In the genomic region with DNA sequence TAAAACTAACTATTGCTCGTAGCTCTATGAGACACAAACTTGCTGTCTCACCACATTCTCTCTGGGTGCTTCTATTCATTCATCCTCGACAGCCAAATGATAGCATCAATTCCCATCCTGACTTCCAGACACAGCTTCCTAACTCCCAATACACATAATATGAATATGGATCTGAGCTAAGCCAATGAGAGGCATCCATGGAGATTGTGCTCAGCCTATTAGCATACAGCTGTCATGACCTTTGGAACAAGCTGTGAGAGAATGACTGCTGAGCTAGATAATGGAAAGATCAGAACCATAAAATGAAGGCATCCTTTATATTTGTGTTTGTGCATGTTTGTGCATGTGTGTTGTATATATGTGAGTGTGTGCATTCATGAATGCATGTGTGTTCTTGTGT, we compare ENCODE assay signal across 18 mouse cellular contexts.
DNase-seq lines count a peak whose midpoint lies in the region; ATAC-seq and TF ChIP-seq lines count a peak whose summit lies in the region.
"Had no signal": no experiment of that assay in that cellular context is flagged by ENCODE, and none has a peak within 500 bp of the region (broad histone marks: within the 10 kb centered on the region; RNA-seq: fewer than 3 reads in every experiment).

No protein-coding gene starts in this region.

- no peaks in the 10 kb centered on the region for H3K36me3 ChIP-seq in liver, embryonic 12.5 days
- no peaks in the 10 kb centered on the region for H3K36me3 ChIP-seq in liver, postnatal 0 days (replicated peaks; ENCODE audit: insufficient read depth, low read length)
- no peaks in the 10 kb centered on the region for H3K36me3 ChIP-seq in hindbrain, embryonic 15.5 days
- H3K36me3 ChIP-seq in neural tube, embryonic 13.5 days = no peaks in the 10 kb centered on the region
- H3K36me3 ChIP-seq: embryonic facial prominence, embryonic 10.5 days; heart, embryonic 13.5 days; limb, embryonic 15.5 days; lung, embryonic 15.5 days had no signal

- no peaks in the 10 kb centered on the region for H3K27me3 ChIP-seq in liver, embryonic 12.5 days (replicated peaks)
- H3K27me3 ChIP-seq in liver, postnatal 0 days (ENCODE audit: insufficient read depth, low read length) = no peaks in the 10 kb centered on the region
- no peaks in the 10 kb centered on the region for H3K27me3 ChIP-seq in hindbrain, embryonic 15.5 days
- H3K27me3 ChIP-seq in neural tube, embryonic 13.5 days = no peaks in the 10 kb centered on the region
- H3K27me3 ChIP-seq: heart, embryonic 13.5 days; limb, embryonic 15.5 days; lung, embryonic 15.5 days had no signal

- TF ChIP-seq CTCF in liver, postnatal 0 days (IDR thresholded peaks at IDR 0.05; ENCODE audit: low read depth) = no peak

- WGBS in liver, embryonic 12.5 days (ENCODE audit: insufficient replicate concordance) = 61% methylated on average over 2 of the region's 2 CpGs
- WGBS in liver, postnatal 0 days (ENCODE audit: insufficient replicate concordance) = 49% methylated on average over 2 of the region's 2 CpGs
- 22% methylated on average over 2 of the region's 2 CpGs for WGBS in hindbrain, embryonic 15.5 days
- 41% methylated on average over 2 of the region's 2 CpGs for WGBS in neural tube, embryonic 13.5 days

- H3K4me3 ChIP-seq in liver, embryonic 12.5 days = no peak overlapping the region
- no peak overlapping the region for H3K4me3 ChIP-seq in liver, postnatal 0 days (ENCODE audit: low read depth, low read length)
- no peak overlapping the region for H3K4me3 ChIP-seq in hindbrain, embryonic 15.5 days
- H3K4me3 ChIP-seq in neural tube, embryonic 13.5 days = no peak overlapping the region
- H3K4me3 ChIP-seq: embryonic facial prominence, embryonic 10.5 days; erythroblast, embryonic 14.5 days; heart, embryonic 13.5 days; limb, embryonic 15.5 days; lung, embryonic 15.5 days had no signal

- no peak for TF ChIP-seq EP300 in liver, postnatal 0 days (IDR thresholded peaks at IDR 0.05; ENCODE audit: low read depth)

- 0 out of 2 replicates have a peak, but pooled peaks have one; percentile 35 for ATAC-seq in liver, embryonic 12.5 days
- no peak for ATAC-seq in liver, postnatal 0 days
- ATAC-seq in hindbrain, embryonic 15.5 days (ENCODE audit: low FRiP score, low read depth) = peak; percentile 51; the same call in 1 of the 2 replicates
- ATAC-seq in neural tube, embryonic 13.5 days (ENCODE audit: low read depth) = peak; percentile 63

- H3K9ac ChIP-seq in liver, embryonic 12.5 days = no peak overlapping the region
- H3K9ac ChIP-seq in liver, postnatal 0 days (replicated peaks) = no peak overlapping the region
- H3K9ac ChIP-seq in hindbrain, embryonic 15.5 days = no peak overlapping the region
- no peak overlapping the region for H3K9ac ChIP-seq in neural tube, embryonic 13.5 days
- H3K9ac ChIP-seq: heart, embryonic 13.5 days; limb, embryonic 15.5 days; lung, embryonic 15.5 days had no signal

- H3K4me1 ChIP-seq in liver, embryonic 12.5 days = no peaks in the 10 kb centered on the region
- no peaks in the 10 kb centered on the region for H3K4me1 ChIP-seq in liver, postnatal 0 days (ENCODE audit: insufficient read depth)
- H3K4me1 ChIP-seq in hindbrain, embryonic 15.5 days (replicated peaks) = peaks cover 7% of the 10 kb centered on the region
- H3K4me1 ChIP-seq in neural tube, embryonic 13.5 days (replicated peaks) = peaks cover 17% of the 10 kb centered on the region
- H3K4me1 ChIP-seq: embryonic facial prominence, embryonic 10.5 days; limb, embryonic 15.5 days; lung, embryonic 15.5 days had no signal

- H3K9me3 ChIP-seq in liver, embryonic 12.5 days (replicated peaks) = no peaks in the 10 kb centered on the region
- no peaks in the 10 kb centered on the region for H3K9me3 ChIP-seq in liver, postnatal 0 days (ENCODE audit: low read length)
- no peaks in the 10 kb centered on the region for H3K9me3 ChIP-seq in hindbrain, embryonic 15.5 days
- H3K9me3 ChIP-seq in neural tube, embryonic 13.5 days = no peaks in the 10 kb centered on the region
- H3K9me3 ChIP-seq: embryonic facial prominence, embryonic 10.5 days; heart, embryonic 13.5 days; limb, embryonic 15.5 days; lung, embryonic 15.5 days had no signal

- H3K4me2 ChIP-seq in liver, embryonic 12.5 days = no peak overlapping the region
- no peak overlapping the region for H3K4me2 ChIP-seq in liver, postnatal 0 days (ENCODE audit: low read depth, low read length)
- H3K4me2 ChIP-seq in hindbrain, embryonic 15.5 days = no peak overlapping the region
- H3K4me2 ChIP-seq in neural tube, embryonic 13.5 days = no peak overlapping the region
- H3K4me2 ChIP-seq: heart, embryonic 13.5 days; limb, embryonic 15.5 days; lung, embryonic 15.5 days had no signal

- DNase-seq in embryo, embryonic 10 days (ENCODE audit: low spot score) = peak; percentile 24
- no peak for DNase-seq in embryo, embryonic 11 days
- DNase-seq in liver, postnatal 0 days = no peak
- DNase-seq in gastrocnemius, postnatal 10 days = no peak
- no peak for DNase-seq in kidney, adult 9 months
- DNase-seq: adrenal gland, postnatal 10 days; cerebellum, adult 8-10 months; heart, postnatal 4 days; kidney, adult 8-10 months; thymus, postnatal 25 days had no signal

- no peak overlapping the region for H3K27ac ChIP-seq in liver, embryonic 12.5 days
- no peak overlapping the region for H3K27ac ChIP-seq in liver, postnatal 0 days (ENCODE audit: low read depth)
- H3K27ac ChIP-seq in hindbrain, embryonic 15.5 days (replicated peaks) = no peak overlapping the region
- H3K27ac ChIP-seq in neural tube, embryonic 13.5 days (replicated peaks) = peak overlapping the region; percentile 18; the same call in 1 of the 2 replicates
- H3K27ac ChIP-seq: embryonic facial prominence, embryonic 10.5 days; heart, embryonic 13.5 days; limb, embryonic 15.5 days; lung, embryonic 15.5 days had no signal
